Mouse (Mus musculus) mammary gland, adult 2 months (tissue): Measurements from ENCODE around the gene Rdh16f1. TPM values are rescaled to one million over a fixed set of nuclear protein-coding genes. Genes with fewer than 3 reads are reported as not detected.

Experiments used
- polyA plus RNA-seq: library from polyadenylated mRNA; depleted of rRNA; stranded (reverse); fragments of >200 nt; gene quantifications from 2 replicates; pipeline ENCODE4 v1.2.3, GENCODE M21; 2012; ENCODE audit warnings: low replicate concordance; rRNA removed

Gene Rdh16f1
- polyA plus RNA-seq, result 0.12 and 0.85 TPM in 2 replicates

GRCm38 (mm10) chr10:127759181-127760110, at the start of gene Rdh16f1, which contains the start of gene Rdh1:
Gene Rdh16f1 (plus strand): TSS chr10:127759787.
Gene Rdh1 (plus strand): TSS chr10:127759721.

GRCm38 (mm10) chr10:127724178-127724577, 35.4 kb upstream of the Rdh16f1 start, which contains the start of gene Tac2:
Gene Tac2 (plus strand): TSS chr10:127724478.

GRCm38 (mm10) chr10:127739083-127739660, 20.4 kb upstream of the Rdh16f1 start, which contains the start of gene Zbtb39:
Gene Zbtb39 (plus strand): TSS chr10:127739538.

GRCm38 (mm10) chr10:127751548-127751947, 8.0 kb upstream of the Rdh16f1 start, which contains the start of gene Gpr182:
Gene Gpr182 (minus strand): TSS chr10:127751732.

GRCm38 (mm10) chr10:127776011-127776410, 16.4 kb downstream of the Rdh16f1 start, which contains the start of gene Rdh9:
Gene Rdh9 (plus strand): TSS chr10:127776386.

GRCm38 (mm10) chr10:127800891-127801290, 41.3 kb downstream of the Rdh16f1 start, which contains the start of gene Rdh16:
Gene Rdh16 (plus strand): TSS chr10:127801152.

Other genes with a start within 250 kb of the Rdh16f1 start
- 35.3 and 42.8 TPM in 2 replicates for gene Ndufa4l2, start 244.8 kb upstream of the Rdh16f1 start, polyA plus RNA-seq
- 66.4 and 84.1 TPM in 2 replicates for gene Shmt2, start 237.3 kb upstream of the Rdh16f1 start, polyA plus RNA-seq
- 0.07 and 0.23 TPM in 2 replicates for gene Nxph4, start 225.2 kb upstream of the Rdh16f1 start, polyA plus RNA-seq
- 145 and 233 TPM in 2 replicates for gene Lrp1, start 138.6 kb upstream of the Rdh16f1 start, polyA plus RNA-seq
- gene Stat6, start 116.8 kb upstream of the Rdh16f1 start, polyA plus RNA-seq, result 105 and 131 TPM in 2 replicates
- gene Nemp1, start 92.9 kb upstream of the Rdh16f1 start, polyA plus RNA-seq, result 2.1 and 4.4 TPM in 2 replicates
- gene Nab2, start 91.2 kb upstream of the Rdh16f1 start, polyA plus RNA-seq, result 25.9 and 51.9 TPM in 2 replicates
- 0.23 and 0.26 TPM in 2 replicates for gene Myo1a, start 54.6 kb upstream of the Rdh16f1 start, polyA plus RNA-seq
- gene Tac2, start 35.3 kb upstream of the Rdh16f1 start, polyA plus RNA-seq, result not detected in 2 replicates
- gene Zbtb39, start 20.2 kb upstream of the Rdh16f1 start, polyA plus RNA-seq, result 5.9 and 7.3 TPM in 2 replicates
- gene Gpr182, start 8.1 kb upstream of the Rdh16f1 start, polyA plus RNA-seq, result 14.4 and 16.8 TPM in 2 replicates
- 0.08 and 0.27 TPM in 2 replicates for gene Rdh1, start 66 bp upstream of the Rdh16f1 start, polyA plus RNA-seq
- 0.37 TPM in 1 of 2 replicates, not detected in the other for gene Rdh9, start 16.6 kb downstream of the Rdh16f1 start, polyA plus RNA-seq
- 0.13 TPM in 2 replicates for gene Rdh16, start 41.4 kb downstream of the Rdh16f1 start, polyA plus RNA-seq
- gene Rdh19, start 90.1 kb downstream of the Rdh16f1 start, polyA plus RNA-seq, result not detected in 2 replicates
- gene Rdh16f2, start 106.7 kb downstream of the Rdh16f1 start, polyA plus RNA-seq, result 0.10 TPM in 1 of 2 replicates, not detected in the other
- gene Rdh7, start 129.0 kb downstream of the Rdh16f1 start, polyA plus RNA-seq, result 1.9 TPM in 1 of 2 replicates, not detected in the other
- gene Sdr9c7, start 138.7 kb downstream of the Rdh16f1 start, polyA plus RNA-seq, result 0.07 and 0.30 TPM in 2 replicates
- 0.48 TPM in 1 of 2 replicates, not detected in the other for gene Hsd17b6, start 247.8 kb downstream of the Rdh16f1 start, polyA plus RNA-seq